Mouse (Mus musculus): Measurements from ENCODE around the gene Zdhhc5.

Gene Zdhhc5

GRCm38 (mm10) chr2:84714811-84715561 lies at the start of gene Zdhhc5:
Gene Zdhhc5 (minus strand): TSS chr2:84715180.
- peak; percentile 97 to 99 for DNase-seq (ENCODE audit: low spot score in 2 of 2)

DNA sequence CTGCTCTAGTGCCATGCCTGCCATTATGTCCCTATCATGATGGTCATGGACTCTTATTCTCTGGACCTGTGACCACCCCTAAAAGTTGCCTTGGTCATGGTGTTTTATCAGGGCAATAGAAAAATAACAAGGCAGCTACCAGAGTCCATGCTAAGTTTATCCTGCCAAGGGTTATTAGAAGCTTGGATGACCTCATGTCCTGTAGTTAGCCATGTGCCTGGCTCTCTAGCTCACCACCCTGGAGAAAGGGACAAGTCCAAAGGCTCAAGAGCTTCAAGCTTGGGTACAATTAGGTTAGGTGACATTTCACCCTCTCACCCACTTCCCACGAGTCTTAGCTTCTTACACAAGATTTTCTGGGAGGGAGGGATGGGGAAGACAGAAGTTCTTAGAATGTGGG lies 47.8 kb upstream of the Zdhhc5 start:
- no peak for DNase-seq (ENCODE audit: low spot score in 2 of 2)

GRCm38 (mm10) chr2:84762295-84762694 lies 47.3 kb upstream of the Zdhhc5 start:
- DNase-seq (ENCODE audit: low spot score in 2 of 2) = no peak

GRCm38 (mm10) chr2:84761840-84762239 lies 46.9 kb upstream of the Zdhhc5 start:
- DNase-seq (ENCODE audit: low spot score in 2 of 2) = no peak

- DNase-seq (ENCODE audit: low spot score in 2 of 2) = no peak
Observed at GRCm38 (mm10) chr2:84761309-84761708, 46.3 kb upstream of the Zdhhc5 start.

DNA sequence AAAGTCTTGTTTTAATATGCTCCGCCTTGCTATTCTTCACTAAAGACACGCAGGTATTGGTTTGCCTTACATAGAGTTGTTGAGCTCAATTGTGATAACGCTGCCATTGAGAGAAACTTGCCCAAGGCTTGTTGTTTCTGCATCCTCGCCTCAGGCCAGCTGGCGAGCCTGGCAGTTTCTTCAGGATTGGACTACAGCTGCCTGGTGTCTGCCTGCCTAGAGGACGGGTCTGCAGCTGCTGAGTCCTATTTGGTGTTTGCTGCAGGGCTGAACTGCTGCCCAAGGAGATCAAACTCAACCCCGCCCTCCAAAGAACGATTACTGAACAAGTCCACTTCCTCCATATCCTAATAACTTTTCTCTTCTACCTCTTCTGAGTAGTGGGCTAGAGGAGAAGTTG lies 45.8 kb upstream of the Zdhhc5 start:
- DNase-seq (ENCODE audit: low spot score in 2 of 2) = no peak

- no peak for DNase-seq (ENCODE audit: low spot score in 2 of 2)
Observed at GRCm38 (mm10) chr2:84758542-84759127, 43.7 kb upstream of the Zdhhc5 start.

- no peak for DNase-seq (ENCODE audit: low spot score in 2 of 2)
Observed at GRCm38 (mm10) chr2:84757026-84757682, 42.2 kb upstream of the Zdhhc5 start.

DNA sequence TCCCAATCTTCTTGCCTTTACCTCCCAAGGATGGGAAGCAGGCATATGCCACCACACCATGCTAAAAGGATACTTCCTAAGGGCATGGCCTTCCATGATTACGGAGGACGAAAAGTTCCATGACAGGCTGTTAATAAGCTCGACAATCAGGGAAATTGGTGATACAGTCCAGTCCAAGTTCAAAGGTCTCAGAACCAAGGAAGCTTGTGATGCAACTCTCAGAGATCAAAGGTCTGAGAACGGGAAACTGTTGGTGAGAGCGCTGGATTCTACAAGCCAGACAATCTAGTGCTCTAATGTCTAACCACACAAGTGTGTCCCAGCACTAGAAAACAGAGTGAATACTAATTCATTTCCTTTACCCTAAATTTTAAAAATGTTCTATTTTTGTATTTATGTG lies 41.3 kb upstream of the Zdhhc5 start:
- DNase-seq (ENCODE audit: low spot score in 2 of 2) = no peak

- DNase-seq (ENCODE audit: low spot score in 2 of 2) = no peak
Observed at GRCm38 (mm10) chr2:84750115-84750514, 35.1 kb upstream of the Zdhhc5 start.

DNA sequence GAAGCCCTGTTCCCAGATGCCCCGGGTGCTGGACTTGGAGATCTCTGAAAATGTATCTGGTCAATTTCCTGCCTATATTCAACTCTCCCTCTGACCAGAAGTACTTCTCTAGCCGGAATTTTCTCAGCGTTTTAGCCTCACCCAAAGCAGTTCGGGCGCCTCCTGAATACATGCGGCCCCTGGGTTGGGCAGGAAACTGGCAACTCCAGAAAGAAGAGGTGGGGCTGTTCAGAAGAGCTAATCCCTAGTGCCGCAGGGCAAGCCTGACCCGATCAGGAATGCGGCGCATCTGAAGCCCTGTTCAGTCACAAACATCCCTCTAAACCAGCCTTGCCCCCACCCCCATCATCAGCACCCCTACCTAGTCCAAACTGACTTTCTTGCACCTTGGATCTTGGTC lies 29.1 kb upstream of the Zdhhc5 start:
- DNase-seq (ENCODE audit: low spot score in 2 of 2) = no peak

- DNase-seq (ENCODE audit: low spot score in 2 of 2) = no peak
Observed at GRCm38 (mm10) chr2:84743561-84743960, 28.6 kb upstream of the Zdhhc5 start, which contains the start of gene Gm19426. Gene Gm19426 (minus strand): TSS chr2:84743655.

DNA sequence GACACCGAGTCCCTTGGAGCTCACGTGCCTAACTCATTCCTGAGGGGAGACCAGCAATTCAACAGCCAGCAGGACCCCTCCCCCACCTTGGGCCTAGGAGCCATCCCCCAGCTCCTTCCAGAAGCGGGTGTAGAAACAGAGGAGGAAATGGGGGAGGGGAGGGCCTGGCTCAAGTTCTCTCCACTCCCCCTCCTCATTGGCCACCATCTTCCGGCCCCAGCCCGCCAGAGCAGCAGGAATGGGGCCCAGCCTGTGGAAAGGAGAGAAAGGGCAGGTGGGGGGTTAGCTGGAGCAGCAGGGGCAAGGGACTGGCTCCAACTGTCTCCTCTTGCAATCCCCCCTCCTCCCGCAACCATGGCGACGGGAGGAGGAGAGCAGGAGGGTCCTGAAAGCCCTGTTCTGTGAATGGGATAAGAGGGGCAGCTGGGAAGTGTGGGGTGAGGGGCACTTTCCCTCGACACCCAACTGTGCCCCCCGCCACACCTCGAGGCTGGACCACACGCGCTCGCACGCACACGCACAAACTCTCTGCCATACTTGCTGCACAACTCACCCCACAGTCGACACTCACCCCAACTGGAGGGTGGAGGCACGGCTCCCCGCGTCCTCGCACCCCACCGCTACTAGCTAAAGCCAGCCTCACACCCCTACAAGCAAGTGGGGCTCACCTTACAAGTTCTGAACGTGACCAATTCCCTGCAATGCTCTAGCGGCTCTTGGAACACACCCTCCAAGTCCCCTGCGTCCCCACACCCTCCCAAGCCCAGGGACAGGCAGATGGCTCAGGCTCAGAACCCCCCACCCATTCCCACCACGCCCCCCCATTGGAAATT lies 27.7 kb upstream of the Zdhhc5 start:
- no peak for DNase-seq (ENCODE audit: low spot score in 2 of 2)

DNA sequence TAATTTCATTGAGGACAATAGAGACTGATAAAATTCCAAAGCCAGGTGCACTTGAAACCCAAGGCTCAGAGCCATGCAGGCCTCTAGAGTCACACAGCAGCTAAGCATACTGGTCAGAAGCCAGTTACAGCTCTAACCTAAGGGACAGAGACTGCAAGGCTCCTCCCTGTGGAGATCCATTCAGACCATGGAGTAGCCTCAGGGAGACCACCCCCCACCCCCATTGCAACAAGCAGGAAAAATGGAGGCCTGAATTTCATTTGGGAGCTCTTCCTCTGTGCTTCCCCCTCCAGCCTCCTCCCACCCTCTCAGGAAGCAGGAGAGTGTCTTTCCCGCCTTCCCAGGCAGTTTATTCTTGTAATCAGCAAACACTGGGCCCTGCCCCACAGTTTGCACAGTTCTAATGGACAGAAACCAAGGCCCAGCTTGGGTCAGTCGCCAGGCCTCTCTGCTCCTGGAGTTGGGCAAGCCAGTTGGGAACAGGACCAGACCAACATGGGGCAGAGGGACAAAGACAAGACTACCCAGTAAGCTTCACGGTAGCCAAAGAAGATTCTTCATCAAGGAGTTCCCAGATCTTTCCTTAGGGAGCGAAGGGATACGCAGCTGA lies 27.0 kb upstream of the Zdhhc5 start:
- DNase-seq (ENCODE audit: low spot score in 2 of 2) = no peak

DNA sequence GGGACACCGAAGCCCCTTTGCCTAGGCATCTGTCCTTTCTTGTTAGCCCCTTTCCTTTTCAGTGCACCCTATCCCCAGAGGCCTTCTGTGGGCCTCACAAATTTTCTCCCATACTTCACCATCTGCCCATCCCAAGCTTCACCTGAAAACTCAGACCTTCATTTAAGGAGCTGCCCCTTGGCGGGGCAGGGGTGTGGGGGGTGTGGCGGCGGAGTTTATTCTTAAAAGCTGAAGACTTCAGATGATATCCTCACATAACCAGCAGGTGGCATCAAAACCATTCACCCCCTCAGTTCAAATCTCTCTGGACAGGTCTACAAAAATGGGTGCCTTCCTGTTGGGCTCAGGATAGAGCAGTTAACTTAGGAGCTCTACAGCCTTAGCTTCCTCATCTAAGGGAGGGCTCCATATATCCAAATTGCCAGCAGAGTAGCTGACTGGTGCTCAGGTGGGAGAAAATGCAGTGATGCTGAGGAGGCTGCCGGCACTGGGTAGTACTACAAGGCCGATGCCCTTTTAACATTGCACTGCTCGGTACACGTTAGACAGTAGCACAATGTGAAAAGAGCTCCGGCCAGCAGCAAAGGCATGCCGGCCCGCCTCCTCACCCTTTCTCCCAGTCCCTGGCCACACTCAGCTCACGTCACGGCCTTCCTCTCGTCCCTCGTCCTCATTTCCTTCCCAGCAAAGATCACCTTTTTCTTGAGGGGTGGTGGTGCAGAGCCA lies 25.8 kb upstream of the Zdhhc5 start:
- DNase-seq (ENCODE audit: low spot score in 2 of 2) = no peak

GRCm38 (mm10) chr2:84738271-84738911 lies 23.4 kb upstream of the Zdhhc5 start:
- no peak for DNase-seq (ENCODE audit: low spot score in 2 of 2)

GRCm38 (mm10) chr2:84737451-84737925 lies 22.5 kb upstream of the Zdhhc5 start:
- DNase-seq (ENCODE audit: low spot score in 2 of 2) = no peak

DNA sequence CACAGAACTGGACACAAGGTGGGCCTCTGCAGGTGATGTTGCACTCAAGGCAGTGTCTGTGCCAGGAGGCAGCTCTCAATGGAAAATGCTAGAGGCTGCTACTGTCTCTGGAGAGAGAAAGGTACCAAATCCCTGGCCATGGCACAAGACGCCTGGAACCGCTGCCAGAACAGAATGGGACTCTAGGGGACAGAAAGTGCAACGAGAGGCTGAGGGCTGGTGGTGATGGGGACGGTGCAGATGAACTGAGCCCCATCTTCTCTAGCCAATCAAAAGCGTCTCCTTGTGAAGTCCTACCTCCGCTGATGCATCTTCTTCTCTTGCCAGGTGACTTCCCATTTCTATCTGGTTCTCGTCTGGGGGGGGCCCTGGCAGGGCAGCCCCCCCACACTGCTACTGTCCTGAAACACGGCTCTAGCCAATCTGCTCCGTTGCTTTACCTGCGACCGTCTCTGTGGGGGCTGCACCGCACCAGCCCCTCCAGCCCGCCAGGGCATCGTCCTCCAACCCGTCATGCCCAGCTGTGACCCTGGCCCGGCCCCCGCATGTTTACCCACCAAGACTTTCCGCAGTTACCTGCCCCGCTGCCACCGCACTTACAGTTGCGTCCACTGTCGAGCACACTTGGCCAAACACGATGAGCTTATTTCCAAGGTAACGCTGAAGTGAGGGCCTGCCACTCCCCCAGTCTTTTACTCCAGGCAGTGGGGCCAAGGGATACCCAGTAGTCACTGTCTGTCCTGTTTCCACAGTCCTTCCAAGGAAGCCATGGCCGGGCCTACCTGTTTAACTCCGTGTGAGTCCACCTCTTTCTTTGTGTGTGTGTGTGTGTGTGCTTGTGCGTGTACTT lies 21.6 kb upstream of the Zdhhc5 start:
- DNase-seq (ENCODE audit: low spot score in 2 of 2) = no peak

DNA sequence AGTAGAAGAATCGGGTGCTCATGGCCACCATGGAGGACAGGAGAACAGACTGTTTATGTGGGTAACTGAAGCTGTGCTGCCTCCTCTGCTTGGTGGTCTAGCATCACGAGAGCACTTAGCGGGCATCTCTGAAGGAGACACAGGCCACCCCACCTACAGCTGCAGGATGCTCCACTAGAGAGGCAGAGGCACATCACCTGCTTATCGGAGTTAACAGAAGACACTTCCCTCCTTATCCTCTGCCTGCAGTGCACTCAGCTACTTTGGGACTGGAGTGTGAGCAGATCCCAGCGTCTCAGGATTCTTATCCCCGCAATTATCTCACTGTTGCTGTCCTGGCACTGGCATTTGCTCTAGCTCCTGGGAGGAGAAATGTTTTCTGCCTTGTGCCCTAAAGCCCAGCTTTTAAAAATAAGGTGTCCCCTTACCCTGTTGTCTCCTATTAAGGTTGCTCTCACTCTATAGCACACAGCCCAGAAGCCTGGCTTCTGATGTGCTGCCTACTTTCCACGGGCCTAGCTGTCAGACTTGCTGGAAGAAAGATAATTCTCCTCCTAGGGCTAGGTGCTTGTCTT lies 20.5 kb upstream of the Zdhhc5 start:
- DNase-seq (ENCODE audit: low spot score in 2 of 2) = no peak

Measured in natural killer cell, adult 2 months (primary cell).